Mouse (Mus musculus) testis, adult 2 months (tissue): ENCODE data around the gene Ucn3. TPM values are rescaled to one million over a fixed set of nuclear protein-coding genes. Genes with fewer than 3 reads are reported as not detected.
"Not testable (repeated sequence)": the region's sequence is repeated elsewhere in the genome, so short reads cannot be mapped to it uniquely, and the experiment has no call there.

Experiments
- H3K27ac ChIP-seq: fragments of 200-500 bp; 2 replicates; pipeline ENCODE4 v1.5.1; 2012; ENCODE audit warnings: low read depth, low read length; ENCODE audit not compliant: control insufficient read depth, insufficient read depth
- H3K27me3 ChIP-seq: fragments of 200-500 bp; 2 replicates; pipeline ENCODE4 v1.6.1; 2012; ENCODE audit warnings: mild to moderate bottlenecking, low read length, moderate library complexity; ENCODE audit not compliant: control insufficient read depth, insufficient read depth
- H3K36me3 ChIP-seq: fragments of 200-500 bp; 2 replicates; pipeline ENCODE4 v1.6.1; 2012; ENCODE audit warnings: mild to moderate bottlenecking, low read length; ENCODE audit not compliant: control insufficient read depth, insufficient read depth
- H3K4me1 ChIP-seq: fragments of 200-500 bp; 2 replicates; pipeline ENCODE4 v1.6.1; 2012; ENCODE audit warnings: low read length; ENCODE audit not compliant: control insufficient read depth, insufficient read depth
- H3K4me3 ChIP-seq: fragments of 200-500 bp; 2 replicates; pipeline ENCODE4 v1.5.1; 2012; ENCODE audit warnings: low read depth, mild to moderate bottlenecking, low read length, moderate library complexity, mixed read lengths; ENCODE audit not compliant: control insufficient read depth
- CTCF ChIP-seq: fragments of 200-500 bp; IDR thresholded peaks from 2 replicates; pipeline ENCODE4 v1.5.1; 2012; ENCODE audit warnings: low read depth, mild to moderate bottlenecking, inconsistent platforms, low read length, moderate library complexity; ENCODE audit not compliant: control insufficient read depth, insufficient read depth, insufficient replicate concordance
- POLR2A ChIP-seq: fragments of 200-500 bp; IDR thresholded peaks from 2 replicates; pipeline ENCODE4 v1.6.1; 2012; ENCODE audit warnings: low read depth, mild to moderate bottlenecking, inconsistent platforms, low read length, moderate library complexity; ENCODE audit not compliant: control insufficient read depth
- polyA plus RNA-seq: library from polyadenylated mRNA; depleted of rRNA; stranded (reverse); fragments of >200 nt; gene quantifications from 2 replicates; pipeline ENCODE4 v1.2.3, GENCODE M21; 2012

Gene Ucn3
- polyA plus RNA-seq, 1 experiment, result not detected

GRCm38 (mm10) chr13:3899301-3899700 is 45.8 kb downstream of the Ucn3 start:
- Histone ChIP-seq H3K27me3 (no peaks in the 10 kb centered on the region), H3K4me1 (no peaks in the 10 kb centered on the region), H3K4me3 (no peak overlapping the region), H3K27ac (no peak overlapping the region), H3K36me3 (no peaks in the 10 kb centered on the region; the same call in 1 of the 2 replicates)
- TF ChIP-seq POLR2A (no peak), CTCF (no peak)

- H3K36me3 ChIP-seq, H3K27ac ChIP-seq, H3K4me1 ChIP-seq, H3K4me3 ChIP-seq, H3K27me3 ChIP-seq: not testable (repeated sequence)
- 0 out of 2 replicates have a peak, but pooled peaks have one; percentile 19 for TF ChIP-seq POLR2A
These were observed 46.9 kb downstream of the Ucn3 start for GRCm38 (mm10) chr13:3898202-3898601.

- TF ChIP-seq CTCF, result peak; percentile 48; the same call in 1 of the 2 replicates
- no peak for TF ChIP-seq POLR2A
- Histone ChIP-seq H3K27ac (no peak overlapping the region), H3K4me1 (peaks cover 9% of the 10 kb centered on the region), H3K36me3 (no peaks in the 10 kb centered on the region; the same call in 1 of the 2 replicates), H3K4me3 (no peak overlapping the region), H3K27me3 (no peaks in the 10 kb centered on the region)
These were observed 48.2 kb downstream of the Ucn3 start for GRCm38 (mm10) chr13:3896913-3897312.

- no peaks in the 10 kb centered on the region for H3K27me3 ChIP-seq
- H3K4me3 ChIP-seq, result no peak overlapping the region
- peaks cover 9% of the 10 kb centered on the region for H3K4me1 ChIP-seq
- no peaks in the 10 kb centered on the region; the same call in 1 of the 2 replicates for H3K36me3 ChIP-seq
- no peak overlapping the region for H3K27ac ChIP-seq
- TF ChIP-seq CTCF (no peak), POLR2A (no peak)
These were observed 49.1 kb downstream of the Ucn3 start for GRCm38 (mm10) chr13:3896032-3896431.

GRCm38 (mm10) chr13:3895397-3895980 is 49.7 kb downstream of the Ucn3 start:
- no peak overlapping the region for H3K27ac ChIP-seq
- no peak overlapping the region for H3K4me3 ChIP-seq
- H3K4me1 ChIP-seq, result peaks cover 9% of the 10 kb centered on the region
- no peak for TF ChIP-seq POLR2A
- H3K36me3 ChIP-seq, result no peaks in the 10 kb centered on the region; the same call in 1 of the 2 replicates
- H3K27me3 ChIP-seq, result no peaks in the 10 kb centered on the region

GRCm38 (mm10) chr13:3894549-3894948 is 50.6 kb downstream of the Ucn3 start:
- Histone ChIP-seq H3K27ac (no peak overlapping the region), H3K4me3 (no peak overlapping the region), H3K36me3 (no peaks in the 10 kb centered on the region), H3K4me1 (peaks cover 9% of the 10 kb centered on the region), H3K27me3 (no peaks in the 10 kb centered on the region)
- no peak for TF ChIP-seq CTCF
- TF ChIP-seq POLR2A, result no peak

- peaks cover 9% of the 10 kb centered on the region for H3K4me1 ChIP-seq
- H3K27me3 ChIP-seq, result no peaks in the 10 kb centered on the region
- peak overlapping the region; percentile 93 for H3K4me3 ChIP-seq
- H3K36me3 ChIP-seq, result no peaks in the 10 kb centered on the region
- peak overlapping the region; percentile 53 for H3K27ac ChIP-seq
- TF ChIP-seq POLR2A, result peak; percentile 90
- no peak for TF ChIP-seq CTCF
These were observed 51.9 kb downstream of the Ucn3 start for GRCm38 (mm10) chr13:3893126-3893734.
